Mouse (Mus musculus) lung, adult 2 months (tissue): ENCODE measurements around the gene Vwa7.

Source experiments
- CTCF ChIP-seq: fragments of 200-500 bp; IDR thresholded peaks from 2 replicates; pipeline ENCODE4 v1.5.1; 2011; ENCODE audit warnings: mild to moderate bottlenecking, low read length, control low read depth; ENCODE audit not compliant: insufficient read depth
- POLR2A ChIP-seq: fragments of 200-500 bp; IDR thresholded peaks from 2 replicates; pipeline ENCODE4 v1.6.1; 2011; ENCODE audit warnings: low read depth, mild to moderate bottlenecking, control low read depth, low read length, borderline replicate concordance; ENCODE audit errors: extremely low read depth

DNA sequence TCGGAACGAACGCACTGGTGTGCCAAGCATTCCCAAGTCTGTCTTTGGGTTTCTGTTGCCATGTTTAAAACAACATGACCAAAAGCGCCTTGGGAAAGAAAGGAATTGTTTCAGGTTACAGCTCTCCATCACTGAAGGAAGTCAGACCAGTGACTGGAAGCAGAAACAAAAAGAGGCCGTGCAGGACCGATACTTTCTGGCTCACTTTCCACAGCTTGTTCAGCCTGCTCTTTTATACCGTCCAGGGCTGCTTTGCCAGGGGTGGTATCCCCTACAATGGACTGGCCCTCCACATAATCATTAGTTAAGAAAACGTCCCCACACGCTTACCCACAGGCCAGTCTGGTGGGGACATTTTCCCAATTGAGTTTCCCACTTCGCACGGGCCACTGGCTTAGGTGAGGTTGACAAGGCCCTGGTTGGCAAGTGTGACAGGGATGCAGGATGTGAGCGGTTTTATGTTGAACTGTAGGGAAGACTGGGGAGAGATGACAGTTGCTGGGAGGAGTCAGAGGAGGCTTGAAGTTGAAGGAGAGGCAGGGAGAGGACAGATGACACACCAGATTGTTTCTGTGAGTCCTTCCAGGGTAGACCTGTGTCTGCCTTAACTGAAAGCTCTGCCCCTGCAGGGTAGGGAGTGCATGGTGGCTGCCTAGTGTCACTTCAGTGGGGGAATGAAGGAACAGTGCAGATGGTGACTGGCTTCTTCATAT is 14.1 kb upstream of the Vwa7 start:
- TF ChIP-seq CTCF (no peak), POLR2A (no peak)
